Mouse (Mus musculus) cerebellum, adult 2 months (tissue): ENCODE data around the gene Clmp.

Experiments
- CTCF ChIP-seq: fragments of 200-500 bp; IDR thresholded peaks from 2 replicates; pipeline ENCODE4 v1.5.1; 2011; ENCODE audit warnings: low read depth, mild to moderate bottlenecking, control low read depth, low read length, moderate library complexity, borderline replicate concordance; ENCODE audit not compliant: insufficient read depth
- POLR2A ChIP-seq: fragments of 200-500 bp; IDR thresholded peaks from 2 replicates; pipeline ENCODE4 v1.6.1; 2011; ENCODE audit warnings: low read length, control low read depth, borderline replicate concordance; ENCODE audit not compliant: insufficient read depth

GRCm38 (mm10) chr9:40767946-40768345 lies 82.2 kb downstream of the Clmp start:
- TF ChIP-seq POLR2A = no peak
- no peak for TF ChIP-seq CTCF
